Mouse (Mus musculus) adrenal gland, adult 2 months (tissue): ENCODE data around the gene Gm9964. TPM values are rescaled to one million over a fixed set of nuclear protein-coding genes. Genes with fewer than 3 reads are reported as not detected.
A peak's percentile ranks its signal among the peaks of the same experiment; 100 is the strongest.
"Not testable (repeated sequence)": the region's sequence is repeated elsewhere in the genome, so short reads cannot be mapped to it uniquely, and the experiment has no call there.

Experiments used
- DNase-seq: peaks from one replicate; pipeline ENCODE4 v3.0.0; 2021
- long read RNA-seq: library from polyadenylated mRNA; stranded (forward); transcript quantifications from one replicate; pipeline ENCODE4 v2.0.0, GENCODE M21; 2021
- polyA plus RNA-seq: library from polyadenylated mRNA; depleted of rRNA; stranded (reverse); fragments of >200 nt; gene quantifications from 2 replicates; pipeline ENCODE4 v1.2.3, GENCODE M21; 2012; rRNA removed
- total RNA-seq, 2 experiments: library from RNA; stranded (reverse); gene quantifications; 2 replicates each; pipeline ENCODE4 v1.2.3; 2021

Gene Gm9964
- total RNA-seq, result not detected
- not detected in 2 replicates for polyA plus RNA-seq
- long read RNA-seq, result 0 reads

- DNase-seq, result no peak
Observed at GRCm38 (mm10) chr11:79296856-79297491, at the start of gene Gm9964. Gene Gm9964, minus strand, starts transcription at chr11:79296906.

GRCm38 (mm10) chr11:79339808-79340781 lies 43.4 kb upstream of the Gm9964 start:
- peak; percentile 60 for DNase-seq

GRCm38 (mm10) chr11:79339234-79339807 lies 42.6 kb upstream of the Gm9964 start, which contains the start of gene Nf1:
Gene Nf1, plus strand, starts transcription at chr11:79339693.
- DNase-seq, result peak; percentile 97

- DNase-seq, result no peak
Observed at GRCm38 (mm10) chr11:79338621-79339020, 41.9 kb upstream of the Gm9964 start.

- no peak for DNase-seq
Observed at GRCm38 (mm10) chr11:79336722-79337267, 40.1 kb upstream of the Gm9964 start.

GRCm38 (mm10) chr11:79335077-79335476 lies 38.4 kb upstream of the Gm9964 start:
- no peak for DNase-seq

GRCm38 (mm10) chr11:79329585-79329984 lies 32.9 kb upstream of the Gm9964 start:
- DNase-seq, result no peak

DNA sequence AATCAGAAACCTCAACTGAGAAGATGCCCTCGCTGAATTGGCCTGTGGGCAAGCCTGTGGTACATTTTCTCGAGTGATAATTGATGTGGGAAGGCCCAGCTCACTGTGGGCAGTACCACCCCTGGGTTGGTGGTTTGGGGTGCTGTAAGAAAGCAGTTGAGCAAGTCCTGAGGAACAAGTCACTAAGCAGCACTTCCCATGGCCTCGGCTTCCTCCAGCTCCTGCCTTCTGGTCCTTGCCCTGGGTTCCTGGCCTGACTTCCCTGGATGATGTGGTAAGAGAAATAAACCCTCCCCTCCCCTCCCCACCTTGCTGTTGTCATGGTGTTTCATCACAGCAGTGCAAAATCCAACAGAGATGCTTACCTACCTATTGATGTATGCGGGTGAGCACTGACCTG lies 31.4 kb upstream of the Gm9964 start:
- DNase-seq, result no peak

DNA sequence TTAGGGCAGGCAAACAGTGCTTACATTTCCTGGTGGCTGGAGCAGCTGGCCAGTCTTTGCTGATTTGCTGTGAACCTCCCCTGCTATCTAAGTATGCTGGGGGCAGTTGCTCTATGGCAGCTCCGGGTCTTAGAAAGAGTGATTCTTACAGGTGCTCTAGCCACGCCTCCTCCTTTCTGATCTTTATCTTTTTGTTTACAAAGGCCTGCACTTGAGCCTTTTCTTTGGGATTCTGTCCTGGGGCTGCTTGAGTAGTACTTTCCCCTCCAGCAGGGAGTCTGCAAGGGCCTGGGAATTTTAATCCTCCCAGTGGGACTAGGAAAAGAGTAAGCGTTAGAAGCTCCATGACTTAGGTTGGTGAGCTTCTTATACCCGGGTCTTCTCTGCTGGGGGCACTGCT lies 30.4 kb upstream of the Gm9964 start:
- DNase-seq, result no peak

GRCm38 (mm10) chr11:79325663-79326062 lies 29.0 kb upstream of the Gm9964 start:
- DNase-seq, result peak; percentile 32

GRCm38 (mm10) chr11:79323985-79324685 lies 27.4 kb upstream of the Gm9964 start:
- DNase-seq, result no peak

GRCm38 (mm10) chr11:79319807-79320206 lies 23.1 kb upstream of the Gm9964 start:
- DNase-seq, result no peak

DNA sequence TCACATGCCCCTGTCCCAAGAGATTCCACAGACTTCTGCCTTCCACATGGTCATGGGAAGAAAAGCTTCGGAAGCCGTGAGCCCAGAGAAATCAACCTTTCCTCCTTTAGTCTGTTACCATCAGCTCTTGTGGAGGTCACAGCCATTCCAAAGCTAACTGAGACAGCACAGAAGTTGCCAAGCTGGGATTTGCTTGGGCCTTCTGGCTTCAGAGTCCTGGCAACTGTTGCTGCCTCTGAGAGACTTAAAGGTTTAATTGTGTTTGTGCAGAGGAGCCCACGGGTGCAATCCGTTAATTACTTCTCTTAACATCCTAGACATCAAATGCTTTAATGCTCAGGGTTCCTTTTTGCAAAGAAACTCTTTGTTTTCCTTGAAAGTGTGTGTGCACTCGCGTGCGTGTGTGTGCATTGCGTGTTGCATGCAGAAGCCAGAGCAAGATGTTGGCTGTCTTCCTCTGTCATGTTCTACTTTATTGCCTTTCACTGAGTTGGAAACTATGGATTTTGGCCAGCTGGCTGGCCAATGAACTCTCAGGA lies 20.2 kb upstream of the Gm9964 start:
- DNase-seq, result no peak

- no peak for DNase-seq
Observed at GRCm38 (mm10) chr11:79310467-79310866, 13.8 kb upstream of the Gm9964 start.

GRCm38 (mm10) chr11:79307560-79308200 lies 11.0 kb upstream of the Gm9964 start:
- DNase-seq, result peak; percentile 35

DNA sequence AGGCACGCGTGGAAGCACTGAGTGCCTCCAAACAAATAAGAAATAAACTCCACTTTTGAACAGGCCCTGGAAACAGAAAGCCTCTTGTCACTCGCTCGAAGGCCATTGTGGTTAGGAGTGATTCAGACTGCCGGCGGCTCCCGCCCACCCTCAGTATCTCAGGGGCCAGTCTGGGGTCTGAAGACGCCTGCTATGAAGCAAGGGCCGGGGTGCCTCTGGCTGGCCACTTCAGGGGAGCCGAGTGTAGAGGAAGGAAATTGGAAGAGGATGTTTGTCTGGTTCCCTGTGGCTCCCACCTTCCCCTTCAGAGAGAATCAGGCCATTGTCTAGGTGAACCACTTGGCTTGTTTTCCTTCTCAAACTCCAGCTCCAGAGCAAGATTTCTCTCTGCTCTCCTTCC lies 10.3 kb upstream of the Gm9964 start:
- peak; percentile 76 for DNase-seq

DNA sequence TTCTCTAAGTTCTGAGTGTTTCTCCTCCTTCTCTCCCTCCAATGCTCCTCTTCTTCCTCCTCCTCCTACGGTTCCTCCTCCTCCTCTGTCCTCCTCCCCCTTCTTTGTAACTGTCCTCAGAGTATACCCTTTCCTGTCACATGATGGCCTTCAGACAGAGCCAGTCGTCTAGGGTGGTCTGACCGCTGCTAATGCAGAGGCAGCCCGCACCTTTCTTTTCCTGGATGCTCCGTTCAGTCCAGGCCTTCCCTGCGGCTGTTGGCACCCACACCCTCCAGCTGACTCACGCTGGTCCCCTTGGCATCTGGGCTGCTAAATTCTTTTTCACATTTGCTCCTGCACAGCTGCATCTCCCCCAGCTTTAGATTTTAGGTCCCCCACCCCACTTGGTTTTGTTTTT lies 9.8 kb upstream of the Gm9964 start:
- DNase-seq, result peak; percentile 75

DNA sequence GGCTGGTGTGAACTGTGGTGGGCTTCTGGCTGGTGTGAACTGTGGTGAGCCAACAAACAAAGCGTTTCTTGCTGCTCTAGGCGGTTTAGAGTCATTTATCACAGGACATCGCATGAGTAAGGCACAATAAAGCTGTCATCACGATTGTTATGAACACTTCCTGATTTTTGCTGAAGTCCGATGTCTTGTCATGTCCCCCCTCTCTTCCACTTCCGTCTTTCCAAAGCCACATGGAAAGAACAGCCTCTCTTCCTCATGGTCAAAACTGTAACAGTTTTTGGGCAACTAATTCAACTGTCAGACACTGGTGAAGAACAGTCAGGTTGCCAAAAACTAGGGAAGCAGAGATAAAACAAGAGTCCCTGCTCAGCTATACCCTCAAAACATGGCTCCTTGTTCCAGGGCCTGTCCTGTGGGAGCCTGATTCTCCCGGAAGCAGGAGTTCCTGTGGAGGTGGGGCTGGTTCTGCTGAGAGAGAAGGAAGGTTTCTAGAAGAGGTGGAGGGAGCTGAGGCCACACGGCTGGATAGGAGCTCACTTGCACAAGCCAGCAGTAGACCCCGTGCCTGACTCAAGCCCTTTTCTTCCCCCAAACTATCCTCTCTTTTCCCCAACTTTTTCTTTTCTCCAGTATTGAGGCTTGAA lies 9.1 kb upstream of the Gm9964 start:
- DNase-seq, result no peak

DNA sequence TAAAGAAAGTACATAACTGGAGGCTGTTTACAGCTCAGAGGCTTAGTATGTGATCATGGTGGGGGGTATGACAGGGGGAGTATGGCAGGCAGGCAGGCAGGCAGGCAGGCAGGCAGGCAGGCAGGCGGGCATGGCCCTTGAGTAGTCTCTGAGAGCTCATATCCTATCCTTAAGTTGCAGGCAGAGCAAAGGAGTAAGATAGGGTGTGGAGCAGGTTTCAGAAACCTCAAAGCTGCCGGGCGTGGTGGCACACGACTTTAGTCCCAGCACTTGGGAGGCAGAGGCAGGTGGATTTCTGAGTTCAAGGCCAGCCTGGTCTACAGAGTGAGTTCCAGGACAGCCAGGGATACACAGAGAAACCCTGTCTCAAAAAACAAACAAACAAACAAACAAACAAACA lies 7.5 kb upstream of the Gm9964 start:
- DNase-seq, result not testable (repeated sequence)

DNA sequence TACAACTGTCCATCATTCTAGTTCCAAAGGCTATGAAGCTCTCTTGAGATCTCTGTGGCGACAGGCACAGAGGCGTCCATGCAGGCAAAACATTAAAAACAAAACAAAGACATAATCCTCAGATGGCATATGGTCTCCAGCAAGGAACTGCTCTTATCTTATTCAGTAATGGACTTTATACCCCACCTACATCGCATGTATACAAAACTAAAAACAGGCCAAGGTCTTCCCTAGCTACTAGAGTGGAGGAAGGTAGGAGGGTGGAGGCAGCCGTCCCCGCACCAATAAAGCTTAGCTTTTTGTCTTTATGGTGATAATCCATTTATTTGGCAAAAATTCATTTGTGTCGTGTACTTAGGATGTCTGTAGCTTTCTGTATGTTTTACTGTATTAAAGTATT lies 6.4 kb upstream of the Gm9964 start:
- no peak for DNase-seq
